Mouse (Mus musculus) kidney, postnatal 14 days (tissue): ENCODE results near the gene Gm21985.
"Not testable (repeated sequence)": the region's sequence is repeated elsewhere in the genome, so short reads cannot be mapped to it uniquely, and the experiment has no call there.

Experiments
- DNase-seq: peaks from one replicate; pipeline ENCODE4 v3.0.0; 2022; ENCODE audit warnings: mixed read lengths

The Gm21985 gene

GRCm38 (mm10) chr2:112393958-112394357 is 127.8 kb downstream of the Gm21985 start:
- no peak for DNase-seq

GRCm38 (mm10) chr2:112396649-112397048 is 130.5 kb downstream of the Gm21985 start:
- no peak for DNase-seq

GRCm38 (mm10) chr2:112407030-112407429 is 140.9 kb downstream of the Gm21985 start:
- DNase-seq: no peak

- no peak for DNase-seq
Measured at GRCm38 (mm10) chr2:112425308-112425707, 159.2 kb downstream of the Gm21985 start.

- DNase-seq: not testable (repeated sequence)
Measured at GRCm38 (mm10) chr2:112428534-112428933, 162.4 kb downstream of the Gm21985 start.

- no peak for DNase-seq
Measured at GRCm38 (mm10) chr2:112429665-112430064, 163.6 kb downstream of the Gm21985 start.

- no peak for DNase-seq
Measured at GRCm38 (mm10) chr2:112430403-112430802, 164.3 kb downstream of the Gm21985 start.

- DNase-seq: no peak
Measured at GRCm38 (mm10) chr2:112432523-112432922, 166.4 kb downstream of the Gm21985 start.

GRCm38 (mm10) chr2:112433359-112433758 is 167.2 kb downstream of the Gm21985 start:
- peak; percentile 16 for DNase-seq

- DNase-seq: no peak
Measured at GRCm38 (mm10) chr2:112436292-112436691, 170.2 kb downstream of the Gm21985 start.

- no peak for DNase-seq
Measured at GRCm38 (mm10) chr2:112437589-112437988, 171.5 kb downstream of the Gm21985 start.

- no peak for DNase-seq
Measured at GRCm38 (mm10) chr2:112443491-112443890, 177.4 kb downstream of the Gm21985 start.

GRCm38 (mm10) chr2:112445511-112445910 is 179.4 kb downstream of the Gm21985 start:
- no peak for DNase-seq

- DNase-seq: not testable (repeated sequence)
Measured at GRCm38 (mm10) chr2:112448046-112448445, 181.9 kb downstream of the Gm21985 start.

- no peak for DNase-seq
Measured at GRCm38 (mm10) chr2:112448510-112449059, 182.5 kb downstream of the Gm21985 start.

GRCm38 (mm10) chr2:112449597-112450296 is 183.6 kb downstream of the Gm21985 start:
- DNase-seq: peak; percentile 27

- DNase-seq: not testable (repeated sequence)
Measured at GRCm38 (mm10) chr2:112452513-112452912, 186.4 kb downstream of the Gm21985 start.

GRCm38 (mm10) chr2:112454125-112454861 is 188.2 kb downstream of the Gm21985 start:
- DNase-seq: no peak

- peak; percentile 97 for DNase-seq
Measured at GRCm38 (mm10) chr2:112454862-112455564, 188.9 kb downstream of the Gm21985 start, which contains the start of gene Emc7. Gene Emc7 (plus strand): TSS chr2:112454997.
